Mouse (Mus musculus) liver, postnatal 0 days (tissue): ENCODE measurements around the gene Lingo3. TPM values are rescaled to one million over a fixed set of nuclear protein-coding genes. Genes with fewer than 3 reads are reported as not detected.

Source experiments
- ATAC-seq: fragments of 200-750 bp; cut with Nextera tagmentation; 2 replicates; pipeline ENCODE4 v1.8.0; 2017; ENCODE audit warnings: mild to moderate bottlenecking, moderate library complexity
- DNase-seq: peaks from one replicate; pipeline ENCODE4 v3.0.0-alpha.2; 2016
- H3K27ac ChIP-seq: fragments of 300-500 bp; sonication (generic); 2 replicates; pipeline ENCODE4 v1.5.1; 2014; ENCODE audit warnings: antibody characterized with exemption, moderate library complexity, mild to moderate bottlenecking, low read depth
- H3K27me3 ChIP-seq: fragments of 300-500 bp; sonication (generic); 2 replicates; pipeline ENCODE4 v1.6.1; 2014; ENCODE audit warnings: low read length, control low read depth, mixed read lengths; ENCODE audit not compliant: insufficient read depth
- H3K36me3 ChIP-seq: fragments of 300-500 bp; sonication (generic); replicated peaks from 2 replicates; pipeline ENCODE4 v1.6.1; 2014; ENCODE audit warnings: mild to moderate bottlenecking, control low read depth, low read length, moderate library complexity, mixed read lengths; ENCODE audit not compliant: insufficient read depth
- H3K4me1 ChIP-seq: fragments of 300-500 bp; sonication (generic); 2 replicates; pipeline ENCODE4 v1.6.1; 2014; ENCODE audit warnings: antibody characterized with exemption, mild to moderate bottlenecking, control low read depth; ENCODE audit not compliant: insufficient read depth
- H3K4me2 ChIP-seq: fragments of 300-500 bp; sonication (generic); 2 replicates; pipeline ENCODE4 v1.6.1; 2014; ENCODE audit warnings: low read depth, mild to moderate bottlenecking, low read length, moderate library complexity, mixed read lengths
- H3K4me3 ChIP-seq: fragments of 300-500 bp; sonication (generic); 2 replicates; pipeline ENCODE4 v1.5.1; 2014; ENCODE audit warnings: low read depth, low read length
- H3K9ac ChIP-seq: fragments of 300-500 bp; sonication (generic); replicated peaks from 2 replicates; pipeline ENCODE4 v1.6.1; 2014; ENCODE audit warnings: mild to moderate bottlenecking, moderate library complexity
- H3K9me3 ChIP-seq: fragments of 300-500 bp; sonication (generic); 2 replicates; pipeline ENCODE4 v1.6.1; 2016; ENCODE audit warnings: mild to moderate bottlenecking, control low read depth, low read length, mixed read lengths
- CTCF ChIP-seq: sonication (generic); IDR thresholded peaks from 2 replicates; pipeline ENCODE4 v1.5.1; 2016; ENCODE audit warnings: antibody characterized with exemption, low read depth
- EP300 ChIP-seq: IDR thresholded peaks from 2 replicates; pipeline ENCODE4 v1.6.1; 2016; ENCODE audit warnings: antibody characterized with exemption, low read depth, mild to moderate bottlenecking
- WGBS: fragments of 180-500 bp; shearing (Covaris S2); extraction: QIAGEN DNeasy Blood & Tissue Kit; methylation state at CpG from one replicate; pipeline ENCODE4 v1.1.7; 2014; ENCODE audit not compliant: insufficient replicate concordance; 5-methylcytosine and 5-hydroxymethylcytosine counted together
- microRNA counts: library from miRNA; unstranded; fragments of <30 nt; microRNA quantifications from one replicate; lab custom pipeline; 2015
- microRNA-seq: library from miRNA; unstranded; fragments of <30 nt; microRNA quantifications from one replicate; pipeline ENCODE4, GENCODE M21; 2016
- polyA plus RNA-seq: library from polyadenylated mRNA; unstranded; fragments of >200 nt; fragmentation: Nextera tagmentation; extraction: Ambion mirVana; gene quantifications from 2 replicates; pipeline ENCODE4 v1.2.1, GENCODE M21; 2015

Lingo3 gene
- polyA plus RNA-seq, 1 experiment from 2014 or later, result not detected

GRCm38 (mm10) chr10:80791476-80792174, 52.2 kb downstream of the Lingo3 start:
- H3K4me1 ChIP-seq, result peaks cover 3% of the 10 kb centered on the region
- DNase-seq, result no peak
- no peak for ATAC-seq
- no peak overlapping the region for H3K4me3 ChIP-seq
- H3K27me3 ChIP-seq, result no peaks in the 10 kb centered on the region
- H3K9me3 ChIP-seq, result no peaks in the 10 kb centered on the region
- H3K27ac ChIP-seq, result no peak overlapping the region
- TF ChIP-seq CTCF, result no peak
- no peak for TF ChIP-seq EP300
- H3K9ac ChIP-seq, result no peak overlapping the region
- peaks cover 88% of the 10 kb centered on the region for H3K36me3 ChIP-seq
- H3K4me2 ChIP-seq, result no peak overlapping the region
- WGBS, result 77% methylated on average over 33 of the region's 33 CpGs

DNA sequence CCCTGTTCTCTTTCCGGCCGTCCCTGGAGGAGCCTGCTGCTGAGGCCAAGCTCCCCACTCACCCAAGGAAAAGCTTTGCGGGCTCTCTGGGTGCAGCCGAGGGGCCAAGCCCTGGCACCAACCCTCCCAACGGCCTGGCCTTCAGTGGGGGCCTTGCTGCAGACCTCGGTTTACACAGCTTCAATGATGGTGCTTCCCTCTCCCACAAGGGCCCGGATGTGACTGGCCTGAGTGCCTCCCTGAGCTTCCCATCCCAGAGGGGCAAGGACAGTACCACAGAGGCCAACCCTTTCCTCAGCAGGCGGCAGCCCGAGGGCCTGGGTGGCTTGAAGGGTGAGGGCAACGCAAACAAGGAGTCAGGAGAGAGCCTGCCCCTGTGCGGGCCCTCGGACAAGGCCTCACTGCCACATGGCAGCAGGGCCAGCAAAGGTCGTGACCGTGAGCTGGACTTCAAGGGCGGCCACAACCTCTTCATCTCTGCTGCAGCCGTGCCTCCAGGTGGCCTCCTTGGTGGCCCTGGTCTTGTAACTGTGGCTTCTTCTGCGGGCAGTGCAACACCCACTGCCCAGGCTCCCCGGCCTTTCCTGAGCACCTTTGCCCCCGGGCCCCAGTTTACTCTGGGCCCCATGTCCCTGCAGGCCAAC, 53.0 kb downstream of the Lingo3 start:
- Histone ChIP-seq H3K4me1 (no peaks in the 10 kb centered on the region), H3K4me2 (no peak overlapping the region), H3K9ac (no peak overlapping the region), H3K27me3 (no peaks in the 10 kb centered on the region), H3K4me3 (no peak overlapping the region), H3K27ac (no peak overlapping the region), H3K36me3 (peaks cover 89% of the 10 kb centered on the region), H3K9me3 (no peaks in the 10 kb centered on the region)
- no peak for ATAC-seq
- 84% methylated on average over 19 of the region's 19 CpGs for WGBS
- TF ChIP-seq EP300 (no peak), CTCF (no peak)
- no peak for DNase-seq

GRCm38 (mm10) chr10:80787517-80787916, 56.3 kb downstream of the Lingo3 start:
- Histone ChIP-seq H3K27me3 (no peaks in the 10 kb centered on the region), H3K36me3 (peaks cover 91% of the 10 kb centered on the region), H3K4me1 (no peaks in the 10 kb centered on the region), H3K4me2 (no peak overlapping the region), H3K4me3 (no peak overlapping the region), H3K9me3 (no peaks in the 10 kb centered on the region), H3K9ac (no peak overlapping the region), H3K27ac (no peak overlapping the region)
- TF ChIP-seq EP300 (no peak), CTCF (no peak)
- no peak for ATAC-seq
- no peak for DNase-seq
- 69% methylated on average over 2 of the region's 2 CpGs for WGBS

GRCm38 (mm10) chr10:80785963-80786362, 57.9 kb downstream of the Lingo3 start:
- TF ChIP-seq EP300 (no peak), CTCF (no peak)
- DNase-seq (no peak), ATAC-seq (no peak)
- no peak overlapping the region for H3K4me2 ChIP-seq
- H3K9me3 ChIP-seq, result no peaks in the 10 kb centered on the region
- H3K36me3 ChIP-seq, result peaks cover 94% of the 10 kb centered on the region
- no peaks in the 10 kb centered on the region for H3K4me1 ChIP-seq
- H3K27me3 ChIP-seq, result no peaks in the 10 kb centered on the region
- H3K27ac ChIP-seq, result no peak overlapping the region
- no peak overlapping the region for H3K4me3 ChIP-seq
- no peak overlapping the region for H3K9ac ChIP-seq
- 95% methylated on average over 11 of the region's 11 CpGs for WGBS

DNA sequence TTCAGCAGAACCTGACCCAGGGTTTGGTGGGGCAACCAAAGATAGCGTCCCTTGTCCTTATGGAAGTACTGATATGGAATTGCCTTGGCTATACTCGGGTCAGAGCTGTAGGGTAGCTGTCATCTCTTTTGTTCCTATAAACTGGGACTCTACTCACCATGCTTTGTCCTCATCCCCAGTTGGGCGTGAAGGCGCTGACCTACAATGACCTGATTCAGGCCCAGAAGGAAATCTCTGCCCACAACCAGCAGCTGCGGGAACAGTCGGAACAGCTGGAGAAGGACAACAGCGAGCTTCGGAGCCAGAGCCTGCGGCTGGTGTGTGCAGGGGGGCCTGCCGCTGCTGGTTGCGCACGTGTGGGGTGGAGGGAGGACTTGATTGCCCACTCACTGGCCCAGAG, 59.0 kb downstream of the Lingo3 start:
- Histone ChIP-seq H3K4me2 (no peak overlapping the region), H3K9ac (no peak overlapping the region), H3K27me3 (no peaks in the 10 kb centered on the region), H3K4me1 (no peaks in the 10 kb centered on the region), H3K9me3 (no peaks in the 10 kb centered on the region), H3K27ac (no peak overlapping the region), H3K36me3 (peaks cover 93% of the 10 kb centered on the region), H3K4me3 (no peak overlapping the region)
- DNase-seq (no peak), ATAC-seq (no peak)
- WGBS, result 90% methylated on average over 12 of the region's 12 CpGs
- TF ChIP-seq CTCF, result no peak
- no peak for TF ChIP-seq EP300

DNA sequence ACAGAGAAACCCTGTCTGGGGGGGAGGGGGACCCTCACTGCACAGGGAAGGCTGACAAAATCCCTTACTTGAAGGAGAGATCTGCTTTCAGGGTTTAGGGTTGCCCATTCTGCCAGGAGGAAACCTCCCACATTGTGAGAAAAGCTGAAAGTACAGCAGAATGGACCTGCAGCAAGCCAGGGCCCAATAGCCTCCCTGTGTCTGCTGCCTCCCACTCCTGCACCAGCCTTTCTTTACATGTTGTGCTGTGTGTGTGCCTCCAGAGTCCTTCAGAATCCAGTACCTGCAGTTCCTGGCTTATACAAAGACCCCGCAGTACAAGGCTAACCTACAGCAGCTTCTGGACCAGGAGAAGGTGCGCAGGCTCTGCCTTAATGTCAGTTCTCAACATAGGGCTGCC, 59.5 kb downstream of the Lingo3 start:
- WGBS, result 96% methylated on average over 2 of the region's 2 CpGs

More for the DNA sequence above, 59.5 kb downstream of the Lingo3 start:
- Histone ChIP-seq H3K4me1 (no peaks in the 10 kb centered on the region), H3K4me3 (no peak overlapping the region), H3K4me2 (no peak overlapping the region), H3K9ac (no peak overlapping the region), H3K27me3 (no peaks in the 10 kb centered on the region), H3K9me3 (no peaks in the 10 kb centered on the region), H3K27ac (no peak overlapping the region), H3K36me3 (peaks cover 95% of the 10 kb centered on the region)
- ATAC-seq, result no peak
- DNase-seq, result no peak
- TF ChIP-seq CTCF (no peak), EP300 (no peak)

MicroRNAs within 50 kb of the gene (microRNA counts, 519-probe panel; counts per million panel counts)
- not detected for microRNA mmu-miR-1982 (lab: Ali Mortazavi, UCI)

Small RNA genes lying within 50 kb of the gene (microRNA-seq; reads per million reads assigned to microRNA genes)
- gene Mir1982, result 9.7 reads per million, percentile 17 among the genes with 10 or more reads in this experiment

Other genes starting within 250 kb of the Lingo3 start
- gene Scamp4, start 241.2 kb downstream of the Lingo3 start, polyA plus RNA-seq, result 27.5 and 29.2 TPM in 2 replicates
- 2.1 and 2.6 TPM in 2 replicates for gene Adat3, start 241.2 kb downstream of the Lingo3 start, polyA plus RNA-seq
- gene Gm49322, start 238.0 kb downstream of the Lingo3 start, polyA plus RNA-seq, result 0.20 and 0.52 TPM in 2 replicates
- gene Csnk1g2, start 221.2 kb downstream of the Lingo3 start, polyA plus RNA-seq, result 41.4 and 45.8 TPM in 2 replicates
- gene Btbd2, start 187.0 kb downstream of the Lingo3 start, polyA plus RNA-seq, result 10.7 and 11.5 TPM in 2 replicates
- 45.8 and 46.1 TPM in 2 replicates for gene Mknk2, start 165.9 kb downstream of the Lingo3 start, polyA plus RNA-seq
- 14.7 and 17.3 TPM in 2 replicates for gene Mob3a, start 142.1 kb downstream of the Lingo3 start, polyA plus RNA-seq
- gene Izumo4, start 141.9 kb downstream of the Lingo3 start, polyA plus RNA-seq, result 7.9 and 10.4 TPM in 2 replicates
- 16.4 and 19.0 TPM in 2 replicates for gene Ap3d1, start 101.8 kb downstream of the Lingo3 start, polyA plus RNA-seq
- gene Dot1l, start 88.8 kb downstream of the Lingo3 start, polyA plus RNA-seq, result 4.6 TPM in 2 replicates
- 20.9 and 22.2 TPM in 2 replicates for gene Sf3a2, start 45.8 kb downstream of the Lingo3 start, polyA plus RNA-seq
- gene Plekhj1, start 45.4 kb downstream of the Lingo3 start, polyA plus RNA-seq, result 42.0 and 43.7 TPM in 2 replicates
- gene Amh, start 38.8 kb downstream of the Lingo3 start, polyA plus RNA-seq, result 0.06 TPM in 1 of 2 replicates, not detected in the other
- gene Jsrp1, start 30.5 kb downstream of the Lingo3 start, polyA plus RNA-seq, result 1.6 TPM in 1 of 2 replicates, not detected in the other
- 1,017 and 1,029 TPM in 2 replicates for gene Oaz1, start 17.4 kb downstream of the Lingo3 start, polyA plus RNA-seq
- gene Lsm7, start 11.2 kb upstream of the Lingo3 start, polyA plus RNA-seq, result 104 and 108 TPM in 2 replicates
- 27.6 and 27.7 TPM in 2 replicates for gene Sppl2b, start 11.2 kb upstream of the Lingo3 start, polyA plus RNA-seq
- 0.12 TPM in 2 replicates for gene Tmprss9, start 27.8 kb upstream of the Lingo3 start, polyA plus RNA-seq
- 242 and 244 TPM in 2 replicates for gene Timm13, start 56.9 kb upstream of the Lingo3 start, polyA plus RNA-seq
- gene Lmnb2, start 74.2 kb upstream of the Lingo3 start, polyA plus RNA-seq, result 5.4 and 6.5 TPM in 2 replicates
- 17.3 and 18.7 TPM in 2 replicates for gene Gadd45b, start 86.0 kb upstream of the Lingo3 start, polyA plus RNA-seq
- gene Gng7, start 170.9 kb upstream of the Lingo3 start, polyA plus RNA-seq, result 1.3 TPM in 2 replicates
- gene Diras1, start 181.6 kb upstream of the Lingo3 start, polyA plus RNA-seq, result not detected in 2 replicates
- 4.6 and 4.7 TPM in 2 replicates for gene Slc39a3, start 193.4 kb upstream of the Lingo3 start, polyA plus RNA-seq
- gene Sgta, start 216.1 kb upstream of the Lingo3 start, polyA plus RNA-seq, result 50.2 and 50.6 TPM in 2 replicates
- 7.4 and 8.1 TPM in 2 replicates for gene Thop1, start 226.0 kb upstream of the Lingo3 start, polyA plus RNA-seq